Mouse (Mus musculus) intestine, embryonic 15.5 days (tissue): ENCODE data around the gene 1700020D05Rik. TPM values are rescaled to one million over a fixed set of nuclear protein-coding genes. Genes with fewer than 3 reads are reported as not detected.

Source experiments
- ATAC-seq: fragments of 200-750 bp; cut with Nextera tagmentation; 2 replicates; pipeline ENCODE4 v1.8.0; 2017; ENCODE audit warnings: moderate TSS enrichment, moderate library complexity
- H3K27ac ChIP-seq: fragments of 300-500 bp; sonication (generic); 2 replicates; pipeline ENCODE4 v1.5.1; 2015; ENCODE audit warnings: mild to moderate bottlenecking, inconsistent platforms
- H3K27me3 ChIP-seq: fragments of 300-500 bp; sonication (generic); replicated peaks from 2 replicates; pipeline ENCODE4 v1.6.1; 2015; ENCODE audit warnings: inconsistent platforms
- H3K36me3 ChIP-seq: fragments of 300-500 bp; sonication (generic); 2 replicates; pipeline ENCODE4 v1.6.1; 2015; ENCODE audit warnings: inconsistent platforms
- H3K4me1 ChIP-seq: fragments of 300-500 bp; sonication (generic); replicated peaks from 2 replicates; pipeline ENCODE4 v1.6.1; 2015; ENCODE audit warnings: inconsistent platforms
- H3K4me2 ChIP-seq: fragments of 300-500 bp; sonication (generic); replicated peaks from 2 replicates; pipeline ENCODE4 v1.6.1; 2015; ENCODE audit warnings: mild to moderate bottlenecking, inconsistent platforms
- H3K4me3 ChIP-seq: fragments of 300-500 bp; sonication (generic); replicated peaks from 2 replicates; pipeline ENCODE4 v1.5.1; 2015; ENCODE audit warnings: inconsistent platforms
- H3K9ac ChIP-seq: fragments of 300-500 bp; sonication (generic); 2 replicates; pipeline ENCODE4 v1.6.1; 2015; ENCODE audit warnings: inconsistent platforms
- H3K9me3 ChIP-seq: fragments of 300-500 bp; sonication (generic); 2 replicates; pipeline ENCODE4 v1.6.1; 2016; ENCODE audit warnings: inconsistent platforms
- WGBS: fragments of 180-500 bp; shearing (Covaris S2); methylation state at CpG from one replicate; pipeline ENCODE4 v1.1.7; 2015; 5-methylcytosine and 5-hydroxymethylcytosine counted together
- polyA plus RNA-seq: library from polyadenylated mRNA; unstranded; fragments of >200 nt; fragmentation: Nextera tagmentation; extraction: Ambion mirVana; gene quantifications from 2 replicates; pipeline ENCODE4 v1.2.1, GENCODE M21; 2015

1700020D05Rik gene
- polyA plus RNA-seq, 1 experiment from 2014 or later: not detected

DNA sequence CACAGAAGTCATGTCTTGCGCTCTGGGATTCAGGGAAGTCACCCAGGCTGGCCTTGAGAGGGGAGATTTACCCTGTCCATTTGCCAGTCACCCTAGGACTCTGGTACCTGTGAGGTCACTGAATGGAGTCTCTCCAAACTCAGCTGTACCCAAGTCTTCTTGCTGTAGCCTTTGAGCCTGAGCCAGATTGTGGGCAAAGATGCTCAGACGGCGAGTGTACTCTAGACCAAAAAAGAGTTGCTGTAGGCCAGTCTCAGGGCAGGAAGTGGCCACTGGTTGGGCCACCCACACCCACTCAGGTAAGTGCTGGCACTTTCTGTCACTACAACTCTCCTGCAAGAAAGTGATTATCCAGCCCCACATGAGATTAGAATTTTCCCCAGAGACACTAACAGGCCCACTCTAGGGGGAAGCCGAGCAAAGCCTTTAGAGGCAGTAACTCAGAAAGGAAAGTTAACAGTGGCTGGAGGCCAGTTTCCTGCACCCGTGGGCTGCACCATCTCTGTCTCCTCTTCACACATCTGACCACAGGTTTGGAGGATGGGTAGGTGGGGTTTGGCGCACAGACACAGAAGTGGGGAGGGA is 36.6 kb downstream of the 1700020D05Rik start:
- Histone ChIP-seq H3K4me1 (no peaks in the 10 kb centered on the region; the same call in 1 of the 2 replicates), H3K27me3 (no peaks in the 10 kb centered on the region), H3K9ac (no peak overlapping the region), H3K36me3 (peaks cover 25% of the 10 kb centered on the region; the same call in 1 of the 2 replicates), H3K9me3 (no peaks in the 10 kb centered on the region), H3K4me3 (no peak overlapping the region), H3K4me2 (no peak overlapping the region), H3K27ac (no peak overlapping the region)
- ATAC-seq: no peak
- 92% methylated on average over 6 of the region's 6 CpGs for WGBS

DNA sequence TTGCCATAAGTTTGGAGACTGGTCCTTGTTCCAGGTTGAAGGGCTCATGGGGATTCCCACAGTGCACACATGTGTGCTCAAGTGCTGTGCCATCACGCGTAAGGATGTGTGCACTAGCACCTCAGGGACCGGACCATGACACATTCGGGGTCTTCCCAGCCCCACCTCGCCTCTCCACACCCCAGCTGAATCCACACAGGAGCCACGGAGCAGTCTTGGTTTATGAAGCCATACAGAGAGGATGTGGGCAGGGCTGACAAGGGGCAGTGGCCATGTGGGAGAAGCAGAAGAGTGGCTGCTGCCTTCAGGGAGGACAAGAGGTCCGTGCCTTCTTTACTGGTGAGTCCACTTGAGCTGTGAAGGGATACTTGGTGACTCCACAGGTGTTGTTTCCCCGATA is 38.5 kb downstream of the 1700020D05Rik start:
- H3K4me3 ChIP-seq: no peak overlapping the region
- 95% methylated on average over 8 of the region's 8 CpGs for WGBS

DNA sequence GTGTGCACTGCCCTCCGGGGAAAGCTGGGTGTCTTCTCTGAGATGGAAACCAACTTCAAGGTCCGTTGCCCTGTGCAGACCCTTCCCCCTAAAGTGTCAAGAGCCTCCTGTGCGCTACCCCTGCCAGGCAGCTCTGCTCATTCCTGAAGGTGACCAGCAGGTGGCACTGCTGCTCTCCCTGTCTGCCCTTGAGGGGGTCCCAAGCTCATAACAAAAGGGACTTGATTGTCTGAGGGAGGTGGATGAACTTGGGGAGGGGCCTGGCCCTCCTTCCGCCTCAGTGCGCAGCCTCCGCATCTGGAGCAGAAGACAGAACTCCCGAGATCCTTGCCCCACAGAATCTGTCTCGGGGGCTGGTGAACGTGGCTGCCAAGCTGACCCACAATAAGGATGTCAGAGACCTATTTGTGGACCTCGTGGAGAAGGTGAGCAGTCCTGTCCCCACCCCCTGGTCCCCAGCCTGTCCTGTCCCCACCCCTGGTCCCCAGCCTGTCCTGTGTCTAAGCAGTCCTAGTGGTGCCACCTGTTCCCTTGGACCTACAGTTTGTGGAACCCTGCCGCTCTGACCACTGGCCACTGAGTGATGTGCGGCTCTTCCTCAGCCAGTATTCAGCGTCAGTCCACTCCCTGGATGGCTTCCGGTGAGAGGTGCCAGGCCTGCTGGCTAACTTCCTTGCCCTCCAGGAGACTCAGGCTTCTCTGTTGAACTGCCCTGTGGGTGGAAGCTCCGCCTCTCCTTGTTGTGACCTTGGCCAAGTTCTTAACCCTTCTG is 39.6 kb downstream of the 1700020D05Rik start:
- ATAC-seq: no peak
- Histone ChIP-seq H3K9ac (peak overlapping the region; percentile 22; the same call in 1 of the 2 replicates), H3K4me3 (peak overlapping the region; percentile 19), H3K4me1 (peaks cover 5% of the 10 kb centered on the region), H3K4me2 (peak overlapping the region; percentile 47), H3K27me3 (no peaks in the 10 kb centered on the region), H3K36me3 (peaks cover 25% of the 10 kb centered on the region; the same call in 1 of the 2 replicates), H3K27ac (0 out of 2 replicates have a peak overlapping the region, but pooled peaks have one; percentile 42), H3K9me3 (no peaks in the 10 kb centered on the region)
- WGBS: 43% methylated on average over 15 of the region's 15 CpGs

More for the DNA sequence above, 38.5 kb downstream of the 1700020D05Rik start:
- Histone ChIP-seq H3K4me1 (peaks cover 5% of the 10 kb centered on the region), H3K4me2 (no peak overlapping the region), H3K27me3 (no peaks in the 10 kb centered on the region), H3K36me3 (peaks cover 25% of the 10 kb centered on the region; the same call in 1 of the 2 replicates), H3K9ac (no peak overlapping the region), H3K9me3 (no peaks in the 10 kb centered on the region), H3K27ac (no peak overlapping the region)
- no peak for ATAC-seq

DNA sequence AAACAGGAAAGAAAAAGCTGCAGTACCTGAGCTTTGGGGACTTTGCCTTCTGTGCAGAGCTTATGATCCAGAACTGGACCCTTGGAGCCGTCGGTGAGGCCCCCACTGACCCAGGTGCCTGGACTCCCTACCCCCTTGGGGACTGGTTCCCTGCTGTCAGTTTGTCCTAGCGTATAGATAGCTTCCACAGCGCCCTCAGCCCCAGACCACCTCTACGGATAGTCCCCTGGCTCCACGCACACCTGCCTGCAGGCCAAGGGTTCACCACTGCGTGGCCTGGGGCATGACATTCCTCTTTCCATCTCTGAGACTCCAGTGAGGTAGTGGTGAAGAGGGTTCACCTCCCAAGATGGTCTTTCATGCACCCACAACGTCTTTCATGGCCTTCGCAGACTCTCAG is 40.4 kb downstream of the 1700020D05Rik start:
- Histone ChIP-seq H3K36me3 (peaks cover 25% of the 10 kb centered on the region; the same call in 1 of the 2 replicates), H3K4me3 (no peak overlapping the region), H3K27me3 (no peaks in the 10 kb centered on the region), H3K4me2 (no peak overlapping the region), H3K9me3 (no peaks in the 10 kb centered on the region), H3K9ac (no peak overlapping the region), H3K4me1 (peaks cover 6% of the 10 kb centered on the region), H3K27ac (no peak overlapping the region)
- 89% methylated on average over 9 of the region's 9 CpGs for WGBS
- ATAC-seq: no peak

DNA sequence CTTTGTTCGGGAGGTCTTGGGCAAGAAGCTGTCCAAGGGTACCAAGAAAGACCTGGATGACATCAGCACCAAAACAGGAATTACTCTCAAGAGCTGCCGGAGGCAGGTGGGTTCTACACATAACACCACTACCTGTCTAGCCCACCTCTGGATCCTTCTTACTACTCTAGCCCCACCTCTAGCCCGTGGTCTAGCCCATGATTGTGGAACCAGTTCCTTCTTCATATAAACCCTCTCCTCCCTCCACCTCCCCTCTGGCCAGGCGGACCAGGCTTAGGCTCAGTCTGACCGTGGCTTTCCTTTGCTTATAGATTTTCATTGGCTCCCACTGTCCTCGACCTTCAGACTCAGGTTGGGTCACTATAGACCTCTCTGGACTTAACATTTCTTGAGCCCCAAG is 42.2 kb downstream of the 1700020D05Rik start:
- peak overlapping the region; percentile 58 for H3K4me3 ChIP-seq
- H3K4me1 ChIP-seq: peaks cover 13% of the 10 kb centered on the region
- 76% methylated on average over 6 of the region's 6 CpGs for WGBS
- H3K36me3 ChIP-seq: peaks cover 17% of the 10 kb centered on the region; the same call in 1 of the 2 replicates
- H3K9ac ChIP-seq: no peak overlapping the region
- no peak overlapping the region for H3K27ac ChIP-seq
- H3K27me3 ChIP-seq: no peaks in the 10 kb centered on the region
- ATAC-seq: no peak
- H3K9me3 ChIP-seq: no peaks in the 10 kb centered on the region
- H3K4me2 ChIP-seq: peak overlapping the region; percentile 72

DNA sequence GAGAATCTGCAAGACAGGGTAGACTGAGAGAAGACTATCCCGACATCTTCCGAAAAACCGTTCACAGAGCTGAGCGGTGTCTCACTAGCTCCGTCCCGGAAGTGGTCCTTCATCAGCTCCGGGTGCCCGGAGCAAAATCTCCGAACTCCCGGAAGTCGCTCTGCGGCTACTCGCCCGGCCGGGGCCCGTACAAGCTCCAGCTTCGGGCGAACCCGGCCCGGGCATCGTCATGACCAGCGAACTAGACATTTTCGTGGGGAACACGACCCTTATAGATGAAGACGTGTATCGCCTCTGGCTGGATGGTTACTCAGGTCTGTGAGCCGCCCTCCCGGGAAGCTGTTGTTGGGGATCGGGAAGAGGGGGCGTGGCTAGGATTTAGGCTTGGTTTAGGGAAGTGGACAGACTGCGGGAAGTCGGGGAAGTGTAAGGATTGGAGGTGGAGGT is 43.1 kb downstream of the 1700020D05Rik start, which contains the start of gene Fibp:
TSS of gene Fibp (plus strand) at position 151 of the 447 bp plus-strand sequence.
- H3K27me3 ChIP-seq: no peaks in the 10 kb centered on the region
- peak within 1 kb of the TSS; percentile 54 for H3K27ac ChIP-seq
- peak within 1 kb of the TSS; percentile 73 for H3K9ac ChIP-seq
- 0% methylated on average over 32 of the region's 32 CpGs for WGBS
- peak within 1 kb of the TSS; percentile 58 for H3K4me3 ChIP-seq
- peak within 1 kb of the TSS; percentile 72 for H3K4me2 ChIP-seq
- H3K4me1 ChIP-seq: peaks cover 21% of the 10 kb centered on the region
- H3K36me3 ChIP-seq: peaks cover 9% of the 10 kb centered on the region; the same call in 1 of the 2 replicates
- ATAC-seq: peak; percentile 79
- no peaks in the 10 kb centered on the region for H3K9me3 ChIP-seq

DNA sequence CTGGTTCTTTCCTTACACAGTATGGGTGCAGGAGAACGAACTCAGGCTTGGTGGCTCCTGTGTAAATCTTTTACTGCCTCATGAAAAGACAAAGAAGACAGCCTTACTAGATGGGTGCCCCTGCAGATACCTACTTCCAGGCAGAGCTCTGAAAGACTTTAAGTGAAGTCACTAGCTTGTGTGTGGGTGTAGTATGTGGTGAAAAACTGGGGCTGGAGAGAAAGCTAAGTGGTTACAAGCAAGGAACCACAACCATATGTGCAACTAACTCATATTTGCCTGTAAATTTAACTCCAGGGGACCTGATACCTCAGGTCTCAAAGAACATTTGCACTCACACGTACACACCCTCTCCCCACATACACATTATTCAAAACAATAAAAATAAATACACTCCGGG is 43.7 kb downstream of the 1700020D05Rik start:
- peak overlapping the region; percentile 72 for H3K4me2 ChIP-seq
- H3K36me3 ChIP-seq: peaks cover 3% of the 10 kb centered on the region; the same call in 1 of the 2 replicates
- H3K9me3 ChIP-seq: no peaks in the 10 kb centered on the region
- no peaks in the 10 kb centered on the region for H3K27me3 ChIP-seq
- ATAC-seq: no peak
- 22% methylated on average over 3 of the region's 3 CpGs for WGBS
- peak overlapping the region; percentile 46 for H3K9ac ChIP-seq
- no peak overlapping the region for H3K27ac ChIP-seq
- peaks cover 27% of the 10 kb centered on the region for H3K4me1 ChIP-seq
- H3K4me3 ChIP-seq: peak overlapping the region; percentile 58

DNA sequence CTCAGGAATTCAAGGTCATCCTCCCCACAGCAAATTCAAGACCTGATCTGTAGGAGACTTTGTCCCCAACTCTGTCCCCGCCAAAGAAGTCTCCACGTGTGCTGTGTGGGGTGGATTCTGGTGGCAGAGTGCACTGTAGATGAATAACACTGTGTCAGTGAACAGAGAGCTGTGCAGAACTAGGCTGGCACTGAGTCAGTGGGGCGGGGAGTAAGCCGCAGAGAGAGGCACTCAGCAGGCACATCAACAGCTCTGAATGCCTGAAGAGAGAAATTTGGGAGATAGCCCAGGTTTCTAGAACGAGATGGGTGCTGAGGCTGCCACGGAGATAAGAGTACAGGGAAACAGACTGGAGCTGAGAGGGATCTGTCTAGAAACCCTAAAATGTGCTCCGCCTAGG is 44.6 kb downstream of the 1700020D05Rik start:
- Histone ChIP-seq H3K4me1 (peaks cover 32% of the 10 kb centered on the region), H3K9me3 (no peaks in the 10 kb centered on the region), H3K4me3 (no peak overlapping the region), H3K27ac (no peak overlapping the region), H3K27me3 (no peaks in the 10 kb centered on the region), H3K4me2 (no peak overlapping the region; the same call in 1 of the 2 replicates), H3K36me3 (peaks cover 3% of the 10 kb centered on the region; the same call in 1 of the 2 replicates), H3K9ac (no peak overlapping the region)
- ATAC-seq: no peak
- 63% methylated on average over 7 of the region's 7 CpGs for WGBS

DNA sequence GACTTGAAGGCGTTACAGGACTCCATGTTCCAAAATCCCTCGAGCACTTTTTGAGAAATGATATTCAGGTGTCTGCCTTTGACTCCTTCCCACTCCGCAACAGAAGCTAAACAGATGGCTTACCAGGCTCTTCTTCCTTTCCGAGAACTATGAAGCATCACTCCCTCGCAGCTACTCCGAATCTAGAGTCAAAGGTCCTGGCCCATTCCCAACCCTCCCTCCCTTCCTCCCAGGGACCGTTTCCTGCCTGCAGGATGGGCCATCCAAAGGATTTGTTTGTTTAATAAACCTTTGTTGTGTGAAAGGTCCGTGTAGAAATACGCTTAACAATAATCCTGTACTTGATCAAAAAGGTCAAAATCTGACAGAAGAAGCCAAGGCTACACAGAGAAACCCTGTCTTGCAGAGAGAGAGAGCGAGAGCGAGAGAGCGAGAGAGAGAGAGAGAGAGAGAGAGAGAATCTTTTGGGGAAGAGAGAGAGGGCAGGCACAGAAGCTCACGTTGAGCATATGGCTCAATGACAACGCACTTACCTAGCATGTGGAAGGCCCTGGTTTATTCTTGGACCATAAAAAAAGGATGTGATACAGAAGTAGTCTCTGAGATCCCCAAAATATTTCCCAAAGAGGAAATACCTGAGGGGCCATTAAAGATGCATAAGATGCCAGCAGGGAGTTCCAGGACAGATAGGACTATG is 45.7 kb downstream of the 1700020D05Rik start, which contains the start of gene Ccdc85b:
TSS of gene Ccdc85b (minus strand) at position 149 of the 697 bp plus-strand sequence.
- H3K4me2 ChIP-seq: peak within 1 kb of the TSS; percentile 98
- H3K36me3 ChIP-seq: no peaks in the 10 kb centered on the region; the same call in 1 of the 2 replicates
- 13% methylated on average over 14 of the region's 14 CpGs for WGBS
- H3K27me3 ChIP-seq: no peaks in the 10 kb centered on the region
- H3K9me3 ChIP-seq: no peaks in the 10 kb centered on the region
- H3K9ac ChIP-seq: peak within 1 kb of the TSS; percentile 90
- H3K4me1 ChIP-seq: peaks cover 32% of the 10 kb centered on the region
- peak within 1 kb of the TSS; percentile 88 for H3K4me3 ChIP-seq
- no peak; the same call in 1 of the 2 replicates for ATAC-seq
- peak within 1 kb of the TSS; percentile 92 for H3K27ac ChIP-seq

DNA sequence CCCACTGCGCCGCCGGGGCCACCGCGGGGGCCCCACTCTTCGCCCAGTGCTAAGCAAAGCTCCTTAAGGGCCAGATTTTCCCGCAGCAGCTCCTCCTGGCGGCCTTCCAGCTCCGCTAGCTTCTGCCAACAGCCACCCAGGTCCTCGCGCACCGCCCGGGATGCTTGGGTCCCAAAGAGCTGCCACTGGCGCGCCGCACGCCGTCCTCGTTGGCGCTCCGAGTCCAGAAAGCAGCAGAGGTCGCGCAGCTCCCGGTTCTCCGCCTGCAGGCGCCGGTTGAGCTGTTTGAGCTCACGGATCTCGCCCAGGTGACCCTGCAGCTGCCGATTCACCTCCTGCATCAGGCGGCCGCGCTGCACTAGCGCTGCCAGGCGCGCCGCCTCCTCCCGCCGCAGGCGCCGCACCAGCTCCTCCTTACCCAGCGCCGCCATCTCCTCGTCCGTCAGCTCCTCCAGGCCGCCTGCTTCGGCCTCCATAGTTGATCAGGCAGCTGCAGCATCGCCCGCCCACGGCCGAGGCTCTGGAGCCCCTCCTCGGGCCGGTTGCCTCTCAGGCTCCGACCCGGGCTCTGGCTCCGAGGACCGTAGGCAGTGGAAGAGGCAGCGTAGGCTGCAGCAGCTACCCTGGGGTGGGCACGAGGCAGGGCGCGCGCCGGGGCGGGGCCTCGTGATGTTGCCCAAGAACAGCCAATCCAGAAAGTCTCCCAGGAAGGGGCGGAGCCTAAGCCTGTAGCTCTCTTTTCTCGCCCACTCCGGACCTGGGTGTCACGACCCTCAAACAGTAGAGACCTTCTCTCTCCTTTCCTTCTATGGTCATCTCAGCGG is 46.5 kb downstream of the 1700020D05Rik start:
- ATAC-seq: peak; percentile 91
- peaks cover 32% of the 10 kb centered on the region for H3K4me1 ChIP-seq
- no peaks in the 10 kb centered on the region for H3K9me3 ChIP-seq
- under 1% methylated on average over 70 of the region's 70 CpGs for WGBS
- H3K4me3 ChIP-seq: peak overlapping the region; percentile 88
- no peaks in the 10 kb centered on the region for H3K36me3 ChIP-seq
- H3K9ac ChIP-seq: peak overlapping the region; percentile 90
- peak overlapping the region; percentile 92 for H3K27ac ChIP-seq
- H3K4me2 ChIP-seq: peak overlapping the region; percentile 98
- no peaks in the 10 kb centered on the region for H3K27me3 ChIP-seq

DNA sequence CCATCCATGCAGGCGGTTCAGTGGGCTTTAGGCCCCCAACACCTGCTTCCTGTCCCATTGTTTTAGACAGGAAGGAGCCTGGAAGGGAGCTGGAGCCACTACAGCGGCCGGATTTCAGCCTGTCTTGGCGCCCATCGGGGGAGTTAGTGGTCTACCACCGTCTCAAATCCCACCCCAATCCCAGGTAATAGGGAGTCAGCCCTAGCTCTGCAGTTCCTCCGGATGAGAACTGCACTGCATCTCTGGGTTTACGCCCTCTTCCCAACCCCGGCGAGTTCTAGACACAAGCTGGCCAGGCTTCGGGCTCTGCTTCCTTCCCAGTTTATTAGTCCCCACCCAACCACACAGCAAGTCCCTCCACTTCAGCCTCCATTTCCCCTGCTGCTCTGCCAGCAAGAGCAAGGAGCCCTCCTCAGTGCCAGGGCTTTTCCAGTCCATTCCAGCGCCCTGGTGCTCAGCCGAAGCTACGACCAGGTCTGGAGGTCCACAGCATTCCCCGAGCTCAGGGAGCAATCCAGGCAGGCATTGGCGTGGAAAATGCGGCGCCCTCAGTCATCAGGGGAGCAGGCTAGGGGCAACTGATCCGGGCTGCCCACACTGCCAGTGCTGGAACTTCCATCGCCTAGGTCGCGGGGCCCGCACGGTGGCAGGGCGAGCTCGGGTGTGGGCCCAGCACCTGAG is 47.2 kb downstream of the 1700020D05Rik start:
- H3K36me3 ChIP-seq: no peaks in the 10 kb centered on the region
- H3K9ac ChIP-seq: peak overlapping the region; percentile 90
- peaks cover 30% of the 10 kb centered on the region for H3K4me1 ChIP-seq
- no peaks in the 10 kb centered on the region for H3K9me3 ChIP-seq
- H3K27ac ChIP-seq: peak overlapping the region; percentile 92
- peak overlapping the region; percentile 88 for H3K4me3 ChIP-seq
- peak overlapping the region; percentile 98 for H3K4me2 ChIP-seq
- no peak for ATAC-seq
- WGBS: 2% methylated on average over 26 of the region's 26 CpGs
- no peaks in the 10 kb centered on the region for H3K27me3 ChIP-seq
